Mouse (Mus musculus) heart, adult 9 months (tissue): Measurements from ENCODE around the gene Zfp13.
A peak's percentile ranks its signal among the peaks of the same experiment; 100 is the strongest.
"Not testable (repeated sequence)": the region's sequence is repeated elsewhere in the genome, so short reads cannot be mapped to it uniquely, and the experiment has no call there.

Source experiments
- DNase-seq, 2 experiments: peaks; one replicate each; pipeline ENCODE4 v3.0.0; 2022; ENCODE audit warnings: low spot score in 2 of 2

Zfp13 gene

DNA sequence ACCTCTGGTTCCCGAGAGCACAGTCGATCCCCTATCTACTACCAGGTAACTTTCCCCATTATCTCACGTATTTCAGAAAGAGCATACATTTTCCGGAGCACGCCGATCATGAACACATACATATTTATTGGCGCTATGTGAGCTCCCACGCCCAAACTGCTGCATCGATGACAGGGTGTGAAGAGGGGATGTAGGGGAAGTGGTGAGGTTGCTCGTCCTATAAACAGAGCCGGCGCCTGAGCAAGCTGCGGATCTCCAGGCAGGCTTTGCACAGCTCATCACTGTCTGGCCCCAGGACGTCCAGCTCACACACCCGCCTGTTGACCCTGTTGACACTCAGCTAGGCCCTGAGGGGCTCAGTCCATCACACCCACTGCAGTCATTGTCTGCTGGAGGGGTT, 48.4 kb downstream of the Zfp13 start:
- no peak for DNase-seq

DNA sequence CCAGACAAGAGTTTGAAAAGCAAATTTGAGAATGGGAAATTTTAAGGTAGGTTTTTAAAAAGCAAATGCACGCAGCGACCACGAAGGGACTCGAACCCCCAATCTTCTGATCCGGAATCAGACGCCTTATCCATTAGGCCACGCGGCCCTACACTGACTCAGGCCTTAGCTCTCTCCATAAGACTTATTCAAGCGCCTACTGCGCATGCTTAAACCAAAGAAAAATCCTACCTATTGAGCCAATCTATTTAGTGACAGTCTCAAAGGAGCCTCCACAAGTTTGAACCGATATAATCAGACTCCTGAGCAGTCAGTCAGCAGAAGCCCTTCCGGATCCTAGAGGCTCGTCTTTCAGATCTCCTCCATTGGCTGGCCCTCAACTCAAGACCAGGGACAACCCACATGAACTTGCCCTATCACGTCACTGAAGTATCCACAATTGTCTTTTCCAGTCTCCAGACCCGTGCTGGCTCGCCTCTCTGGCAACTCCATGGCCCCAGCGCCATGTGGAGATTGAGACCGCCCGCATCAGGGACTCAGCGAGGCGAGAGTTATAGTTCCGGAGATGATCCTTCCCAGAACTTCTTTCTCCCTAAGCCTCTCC, 49.0 kb downstream of the Zfp13 start:
- DNase-seq = peak; percentile 84 to 95

DNA sequence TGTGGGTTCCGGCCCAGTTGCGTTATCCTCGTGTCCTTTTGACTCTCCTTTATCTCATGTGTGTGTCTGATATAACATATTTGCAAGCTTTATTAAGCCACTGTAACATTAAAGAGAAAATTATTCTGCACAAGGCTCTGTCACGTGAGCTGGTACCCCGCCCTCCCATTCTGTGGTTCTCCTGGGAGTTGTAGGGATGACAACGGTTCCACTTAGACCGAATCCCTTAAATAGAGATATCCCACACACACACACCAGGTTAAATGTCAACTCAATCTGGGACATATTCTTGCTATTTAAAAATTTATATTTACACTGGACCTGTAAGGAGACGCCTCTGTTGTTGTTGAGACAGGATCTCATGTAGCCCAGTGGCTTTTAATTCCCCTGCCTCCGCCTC, 49.8 kb downstream of the Zfp13 start:
- no peak for DNase-seq

DNA sequence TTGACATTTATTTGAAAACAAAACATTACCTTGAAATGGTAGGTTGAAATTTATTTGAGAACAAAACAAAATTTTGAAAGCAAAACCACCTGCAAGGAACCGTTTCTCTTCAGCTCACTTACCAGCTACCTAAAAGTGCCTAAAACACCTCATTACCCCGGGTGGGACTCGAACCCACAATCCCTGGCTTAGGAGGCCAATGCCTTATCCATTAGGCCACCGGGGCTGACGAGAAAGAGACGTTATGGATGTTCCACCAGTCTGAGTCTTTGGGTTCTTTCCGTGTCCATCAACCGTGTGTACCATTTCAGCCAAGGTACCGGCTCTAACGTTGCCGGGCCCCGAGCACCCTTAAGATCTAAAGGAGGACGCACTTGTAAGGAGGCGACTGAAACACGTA, 50.7 kb downstream of the Zfp13 start:
- peak; percentile 60 to 84 for DNase-seq

DNA sequence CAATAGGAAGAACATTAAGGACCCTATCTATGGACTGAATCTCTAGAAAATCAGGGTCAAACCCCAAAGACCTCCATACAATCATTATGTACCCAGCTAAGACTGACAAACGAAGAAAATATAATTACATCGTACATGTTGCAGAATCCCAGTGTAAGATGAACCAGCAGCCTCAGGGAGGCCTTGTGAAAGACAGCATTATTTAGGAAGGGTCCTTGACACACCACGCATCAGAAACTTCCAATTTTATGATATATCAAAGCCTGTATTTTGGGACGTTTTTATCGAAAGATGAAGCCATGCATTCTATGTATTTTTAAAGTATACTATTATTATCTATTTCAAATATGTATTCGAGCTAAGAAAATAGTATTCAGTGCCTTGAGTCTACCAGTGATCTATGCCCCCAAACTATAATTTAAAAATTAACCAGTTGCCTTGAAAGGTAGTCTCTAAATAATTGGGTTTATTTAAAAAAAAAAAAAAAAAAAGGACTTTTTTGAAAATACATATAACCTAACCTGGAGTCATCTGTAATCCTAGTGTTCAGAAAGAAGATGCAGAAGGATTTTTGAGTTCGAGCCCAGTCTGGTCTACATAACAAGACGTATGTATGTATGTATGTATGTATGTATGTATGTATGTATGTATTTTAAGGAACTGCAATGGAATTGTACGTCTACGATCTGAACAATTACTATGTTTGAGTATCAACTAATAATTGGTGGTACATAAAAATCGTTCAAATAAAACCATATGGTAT, 51.4 kb downstream of the Zfp13 start:
- DNase-seq = no peak

DNA sequence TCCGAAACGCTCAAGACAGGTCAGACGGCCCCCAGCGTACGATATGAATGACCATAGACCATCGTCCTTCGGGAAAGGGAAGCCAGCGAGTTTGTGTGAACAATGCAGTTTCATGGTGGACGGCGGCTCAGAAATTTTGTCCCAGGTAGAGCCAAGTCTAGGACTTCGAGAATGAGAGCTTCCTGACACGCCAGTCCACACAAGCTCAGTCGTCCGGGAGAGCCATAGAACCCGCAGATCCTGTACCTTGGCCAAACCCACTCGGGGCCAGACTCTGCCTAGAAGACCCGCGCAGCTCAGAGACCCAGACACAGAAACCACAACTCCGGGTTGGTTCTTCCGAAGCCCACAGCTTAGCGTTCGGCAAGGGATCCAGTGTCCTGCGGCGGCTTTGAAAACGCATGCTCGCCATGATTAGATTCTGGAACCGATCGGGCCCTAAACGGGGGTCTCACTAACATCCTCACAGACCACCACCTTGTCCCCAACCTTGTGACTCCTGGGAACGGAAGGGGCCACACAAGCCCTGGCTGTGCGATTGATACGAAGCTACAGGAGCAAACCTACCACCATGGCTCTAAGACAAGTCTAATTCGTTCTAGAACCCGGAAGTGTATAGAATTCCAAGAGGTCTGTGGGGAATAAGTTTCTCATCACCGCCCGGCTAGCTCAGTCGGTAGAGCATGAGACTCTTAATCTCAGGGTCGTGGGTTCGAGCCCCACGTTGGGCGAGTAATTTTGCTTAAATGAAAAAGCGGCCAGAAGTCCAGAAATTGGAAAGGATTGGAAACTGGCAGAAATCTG, 52.4 kb downstream of the Zfp13 start:
- DNase-seq = peak; percentile 68 to 89

DNA sequence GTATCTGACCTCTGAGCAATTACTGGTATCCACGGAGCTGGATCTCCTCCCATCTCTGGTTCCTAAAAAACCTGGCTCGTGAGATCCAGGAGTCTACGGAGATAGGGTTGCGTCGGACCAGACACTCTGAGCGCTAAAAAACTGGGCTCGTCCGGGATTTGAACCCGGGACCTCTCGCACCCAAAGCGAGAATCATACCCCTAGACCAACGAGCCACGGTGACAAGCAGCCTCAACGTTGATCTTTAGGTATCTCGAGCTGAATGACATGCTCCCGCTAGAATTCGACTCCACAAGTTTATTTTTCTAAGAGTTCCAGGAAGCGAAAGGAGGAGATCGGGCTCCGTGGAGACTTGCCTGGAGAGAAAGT, 53.0 kb downstream of the Zfp13 start:
- peak; percentile 71 to 86 for DNase-seq

DNA sequence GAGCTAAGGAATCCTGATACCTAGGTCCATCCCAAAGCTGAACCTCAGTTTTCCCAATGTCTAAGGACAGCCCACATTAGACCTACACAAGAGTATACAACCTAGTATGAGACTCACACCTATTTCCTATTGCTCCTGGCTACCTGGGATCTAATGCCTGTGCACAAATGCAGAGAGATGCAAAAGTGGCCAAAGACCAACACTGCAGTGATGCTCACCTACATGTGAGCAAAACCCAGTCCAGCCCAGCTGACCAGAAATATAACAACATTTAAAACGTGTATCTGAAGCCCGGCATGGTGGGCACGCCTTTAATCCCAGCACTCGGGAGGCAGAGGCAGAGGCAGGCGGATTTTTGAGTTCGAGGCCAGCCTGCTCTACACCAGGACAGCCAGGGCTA, 53.4 kb downstream of the Zfp13 start:
- DNase-seq = no peak

DNA sequence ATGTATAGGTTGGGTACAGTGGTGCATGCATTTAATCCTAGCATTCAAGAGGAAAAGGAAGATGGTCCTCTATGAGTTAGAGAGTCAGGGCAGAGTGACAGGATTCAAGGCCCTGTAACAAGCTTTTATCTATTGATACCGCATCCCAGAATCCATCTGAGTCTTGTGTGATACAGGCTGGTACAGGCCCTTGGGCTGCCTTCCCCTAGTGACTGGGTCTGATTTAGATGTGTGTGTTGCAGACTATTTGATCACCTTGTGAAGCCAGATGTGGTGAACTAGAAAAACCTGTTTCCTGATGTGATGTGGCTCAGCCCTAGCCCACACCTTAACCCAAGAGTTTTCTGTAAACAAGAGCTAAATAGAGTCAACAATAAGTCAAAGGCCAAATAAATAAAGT, 54.5 kb downstream of the Zfp13 start:
- DNase-seq = no peak

DNA sequence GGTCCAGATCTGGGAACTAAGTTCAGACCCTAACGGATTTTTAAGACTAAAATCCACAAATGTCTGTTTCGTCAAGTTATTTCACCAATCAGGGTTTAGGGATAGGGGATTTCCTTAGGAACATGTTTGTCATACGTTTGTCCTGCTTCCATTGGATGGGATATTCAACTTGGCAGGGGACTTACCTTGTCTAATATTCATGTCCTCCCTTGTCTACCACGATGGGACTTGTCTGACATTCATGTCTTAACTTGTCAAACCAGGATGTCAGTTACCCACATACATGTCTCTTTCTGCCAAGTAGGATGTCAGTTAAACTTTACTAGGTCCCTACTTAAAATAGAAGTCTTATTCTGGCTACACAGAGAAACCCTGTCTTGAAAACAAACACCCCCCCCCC, 55.3 kb downstream of the Zfp13 start:
- DNase-seq = no peak

DNA sequence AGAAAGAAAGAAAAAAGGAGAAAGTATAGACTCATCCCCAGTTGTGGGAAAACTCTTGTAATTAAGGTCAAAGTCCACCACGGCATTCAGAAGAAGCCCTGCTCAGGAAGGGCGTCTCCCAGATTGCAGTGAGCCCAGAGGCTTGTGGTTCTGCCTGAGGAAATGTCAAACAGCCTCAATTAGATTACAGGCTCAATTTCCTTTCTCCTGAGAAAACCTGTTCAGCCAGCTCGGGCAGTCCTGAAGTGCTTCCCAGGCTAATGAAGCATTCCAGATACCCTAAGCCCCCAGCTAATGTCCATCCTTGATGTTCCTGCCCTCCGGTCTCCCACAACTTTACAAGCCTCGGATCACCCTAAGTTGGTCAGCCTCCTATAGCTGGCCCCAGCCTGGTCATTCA, 56.0 kb downstream of the Zfp13 start:
- peak in 1 of 2 experiments; percentile 38 for DNase-seq

DNA sequence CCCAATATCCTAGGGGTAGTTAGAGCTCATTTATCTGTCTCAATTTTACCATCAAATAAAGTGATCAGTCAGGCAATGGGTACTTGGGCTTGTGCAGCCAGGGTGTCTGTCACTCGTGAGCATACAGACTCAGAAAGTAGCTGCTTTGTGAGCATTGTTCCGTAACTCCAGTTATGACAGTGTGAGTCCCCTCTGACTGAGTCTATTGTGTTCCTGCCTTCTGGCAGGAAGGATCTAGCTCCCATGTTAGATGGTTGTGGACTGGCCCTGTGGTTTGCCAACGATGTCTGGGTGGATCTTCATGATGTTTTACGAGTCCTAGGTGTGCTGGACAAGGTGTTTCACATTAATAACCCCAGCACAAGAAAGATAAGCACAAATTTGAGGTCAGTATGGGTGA, 56.5 kb downstream of the Zfp13 start:
- DNase-seq = no peak

DNA sequence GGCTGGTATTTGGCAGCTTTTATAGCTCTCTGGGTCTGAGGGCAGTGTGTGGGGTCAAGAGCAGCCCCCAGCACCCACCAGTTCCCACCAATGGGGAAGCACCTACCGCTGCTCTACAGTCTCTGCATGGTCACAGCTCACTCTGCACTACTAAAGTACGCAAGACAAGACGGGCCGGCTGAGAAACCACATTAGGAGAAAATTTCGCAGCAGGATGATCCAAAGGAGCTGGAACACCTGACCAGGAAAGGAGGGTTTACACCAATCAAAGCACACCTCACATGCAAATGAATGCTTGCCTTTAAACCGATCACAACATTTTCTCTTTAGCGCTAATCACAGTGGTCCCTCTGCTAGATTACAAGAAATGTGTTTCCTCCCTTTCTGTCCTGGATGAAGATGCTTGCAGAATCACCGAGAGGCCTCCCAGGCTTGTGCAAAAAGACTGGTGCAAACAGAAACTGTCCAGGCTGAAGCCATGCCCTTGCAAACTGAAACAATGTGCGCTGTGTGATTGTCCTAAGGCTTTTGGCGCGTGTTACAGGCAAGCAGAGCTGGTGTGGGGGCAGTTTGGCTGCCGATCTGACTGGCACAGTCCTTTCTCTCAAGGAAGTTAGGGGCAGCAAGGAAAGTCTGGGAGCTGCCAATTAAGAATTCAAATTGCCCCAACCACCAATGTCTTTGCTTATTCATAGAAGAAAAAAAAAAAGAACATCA, 57.1 kb downstream of the Zfp13 start:
- DNase-seq = no peak

DNA sequence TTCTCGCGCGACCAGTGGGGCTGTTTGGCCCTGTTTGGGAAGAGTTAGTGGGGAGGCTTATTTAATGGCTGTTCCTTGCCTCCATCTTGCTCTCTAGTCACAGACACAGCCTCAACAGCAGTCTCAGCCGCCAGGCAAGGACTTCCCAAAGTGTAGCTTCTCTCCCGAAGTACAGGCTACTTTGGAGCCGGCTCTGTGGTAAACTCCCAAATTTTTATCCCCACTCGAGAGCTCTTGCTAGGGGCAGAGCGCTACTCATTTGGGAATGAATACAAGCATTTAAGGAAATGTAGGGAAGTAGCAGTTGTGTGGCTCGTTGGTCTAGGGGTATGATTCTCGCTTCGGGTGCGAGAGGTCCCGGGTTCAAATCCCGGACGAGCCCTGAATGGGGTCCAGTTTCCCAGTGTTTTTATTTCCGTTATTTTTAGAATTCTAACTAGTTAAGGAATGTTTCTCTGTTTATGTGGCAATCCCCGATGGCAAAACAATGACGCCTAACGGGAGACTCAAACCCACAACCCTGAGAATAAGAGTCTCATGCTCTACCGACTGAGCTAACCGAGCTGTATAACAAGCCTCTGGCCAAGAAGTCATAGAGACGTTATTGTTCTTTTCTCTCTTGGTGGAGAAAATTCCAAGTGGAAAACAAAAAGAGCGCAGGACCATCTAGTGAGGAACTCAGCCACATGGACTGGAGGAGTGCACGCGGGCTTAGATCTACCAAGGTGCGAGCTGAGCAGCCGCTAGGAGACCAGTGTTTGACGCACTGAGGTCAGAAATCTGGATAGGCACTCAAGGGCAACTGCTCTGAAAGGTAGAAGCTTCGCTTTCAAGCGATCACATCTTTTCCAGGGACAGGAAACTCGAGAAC, 58.4 kb downstream of the Zfp13 start:
- no peak for DNase-seq

DNA sequence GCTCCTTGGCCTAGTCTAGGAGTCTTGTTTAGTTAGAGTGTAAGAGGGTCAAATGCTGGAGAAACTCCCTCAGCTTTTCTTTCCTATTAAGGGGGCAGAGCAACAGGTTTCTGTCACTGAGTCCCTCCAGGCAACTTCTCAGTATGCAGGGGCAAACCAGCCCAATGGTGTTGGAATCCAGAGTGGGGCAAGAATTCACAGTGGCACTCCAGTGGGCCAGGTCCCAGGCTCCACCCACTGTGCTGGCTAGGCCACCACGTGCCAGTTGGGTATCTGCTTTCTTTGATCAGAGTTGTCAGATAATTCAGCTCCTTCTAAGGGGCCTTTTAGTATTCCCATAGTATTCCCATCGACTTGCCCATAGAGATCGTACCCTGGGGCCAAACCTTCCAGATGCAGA, 59.2 kb downstream of the Zfp13 start:
- DNase-seq = no peak

DNA sequence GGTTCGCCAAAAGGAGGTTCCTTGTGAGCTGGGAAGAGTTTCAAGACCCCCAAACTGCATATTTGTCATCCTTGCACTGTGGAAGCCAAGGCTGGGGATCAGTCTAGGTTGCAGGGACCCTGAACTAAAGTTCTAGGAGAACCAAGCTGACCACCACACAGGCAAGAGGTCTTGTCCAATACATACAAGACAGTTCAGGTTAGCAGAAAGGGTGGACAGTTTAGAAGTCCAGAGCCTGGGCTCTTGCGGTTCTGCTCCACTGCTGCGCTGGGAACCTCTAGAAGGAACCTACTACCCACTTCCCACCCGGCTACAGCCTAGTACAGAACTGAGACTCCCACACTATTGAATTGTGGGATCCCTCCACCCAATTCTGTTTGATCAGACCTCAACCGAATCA, 59.7 kb downstream of the Zfp13 start:
- DNase-seq = no peak

DNA sequence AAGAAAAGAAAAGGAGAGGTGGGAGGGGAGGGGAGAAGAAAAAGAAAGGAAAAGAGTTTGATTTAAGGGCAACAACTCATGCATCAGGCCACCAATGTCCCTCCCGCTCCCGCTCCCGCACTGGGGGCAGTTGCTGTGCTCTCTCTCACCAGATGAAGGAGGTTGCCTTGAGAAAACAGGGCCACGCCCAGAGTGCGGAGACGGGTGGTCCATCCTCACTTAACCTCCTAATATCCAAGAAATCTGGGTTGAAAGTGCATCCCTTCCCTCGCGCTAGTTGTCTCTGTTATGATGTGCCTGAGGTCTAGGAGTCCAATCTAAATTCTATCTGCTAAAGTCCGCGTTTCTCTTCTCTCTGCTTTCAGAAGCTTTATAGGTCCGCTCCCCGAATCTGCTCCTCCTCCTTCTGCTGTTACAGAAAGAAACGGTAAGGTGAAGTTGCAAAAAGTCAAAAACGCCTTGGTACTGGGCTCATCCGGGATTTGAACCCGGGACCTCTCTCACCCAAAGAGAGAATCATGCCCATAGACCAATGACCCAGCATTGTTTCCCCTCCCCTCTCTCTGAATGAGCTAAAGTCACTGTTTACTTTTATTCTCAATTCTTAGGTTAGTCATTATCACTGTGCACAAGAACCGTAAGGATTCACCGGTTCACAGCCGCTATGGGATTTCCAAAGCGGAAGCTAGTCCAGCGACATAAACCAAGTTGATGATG, 60.8 kb downstream of the Zfp13 start:
- DNase-seq = no peak

DNA sequence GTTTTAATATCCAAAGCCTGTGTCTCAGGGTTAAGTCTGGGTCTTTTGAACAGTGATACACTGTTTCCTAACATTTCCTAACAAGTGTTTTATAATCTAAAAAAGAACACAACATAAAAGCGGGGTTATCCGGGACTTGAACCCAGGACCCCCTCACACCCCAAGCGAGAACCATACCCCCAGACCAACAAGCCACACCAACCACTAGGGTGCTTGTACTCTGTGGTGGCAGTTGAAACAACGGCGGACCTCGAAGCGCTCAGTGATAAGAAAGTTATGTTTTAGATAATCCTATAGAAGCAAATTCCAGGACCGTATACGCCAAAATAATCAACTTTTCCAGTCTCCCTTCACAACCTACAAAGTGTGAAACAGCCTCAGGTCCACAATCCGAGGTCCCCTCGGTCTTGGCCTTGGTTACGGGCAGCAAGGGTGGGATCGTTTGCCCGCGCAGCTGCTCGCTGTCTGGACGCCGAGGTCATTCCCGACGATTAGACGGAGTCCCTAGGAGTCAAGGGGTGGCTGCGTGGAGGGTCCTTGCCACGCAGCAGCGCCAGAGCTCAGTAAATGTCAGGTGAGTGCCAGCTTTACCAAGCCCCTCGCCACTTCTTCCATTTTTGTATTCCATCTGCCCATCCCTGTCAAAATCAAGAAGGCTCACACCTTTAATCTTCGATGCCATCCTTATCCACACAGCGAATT, 61.6 kb downstream of the Zfp13 start:
- DNase-seq = no peak

DNA sequence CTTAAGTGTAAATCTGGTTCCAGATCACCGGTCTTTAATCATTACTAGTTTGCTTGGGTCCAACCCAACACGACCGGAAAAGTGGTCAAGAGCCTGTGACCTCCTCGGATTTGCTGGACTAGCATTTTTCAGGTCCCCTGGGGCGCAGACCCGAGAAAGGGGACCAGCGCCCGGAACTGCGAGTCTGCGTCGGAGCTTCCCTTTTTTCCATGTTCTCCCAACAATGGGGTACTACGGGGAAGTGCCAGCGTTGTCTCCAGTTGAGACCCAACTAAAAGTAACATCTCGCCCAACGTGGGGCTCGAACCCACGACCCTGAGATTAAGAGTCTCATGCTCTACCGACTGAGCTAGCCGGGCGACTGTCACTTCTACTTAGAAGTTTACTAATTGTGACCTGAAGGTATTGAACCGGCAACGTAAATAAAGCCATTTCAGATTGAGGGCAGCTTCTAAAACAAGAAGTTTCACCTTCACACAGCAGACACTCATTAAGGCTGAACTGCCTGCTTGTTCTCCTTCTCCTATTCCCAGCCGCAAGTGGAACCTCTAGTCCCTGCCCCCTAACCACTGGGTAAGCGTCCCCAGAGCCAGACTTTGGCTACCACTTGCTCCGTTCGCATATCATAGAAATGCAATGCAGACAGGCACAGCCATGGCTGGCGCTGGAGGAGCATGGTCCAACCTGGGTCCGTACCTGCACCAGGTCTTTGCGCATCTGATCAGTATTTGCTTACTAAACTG, 64.1 kb downstream of the Zfp13 start:
- not testable (repeated sequence) for DNase-seq
